Mouse (Mus musculus) liver, embryonic 15.5 days (tissue): Measurements from ENCODE around the gene Abhd12b. TPM values are rescaled to one million over a fixed set of nuclear protein-coding genes. Genes with fewer than 3 reads are reported as not detected.
"Not testable (repeated sequence)": the region's sequence is repeated elsewhere in the genome, so short reads cannot be mapped to it uniquely, and the experiment has no call there.

Experiments
- ATAC-seq: fragments of 200-750 bp; cut with Nextera tagmentation; 2 replicates; pipeline ENCODE4 v1.8.0; 2017; ENCODE audit warnings: moderate number of reproducible peaks, mild to moderate bottlenecking, moderate library complexity; ENCODE audit not compliant: insufficient read depth
- H3K27ac ChIP-seq: fragments of 300-500 bp; sonication (generic); replicated peaks from 2 replicates; pipeline ENCODE4 v1.5.1; 2015; ENCODE audit warnings: mild to moderate bottlenecking, inconsistent platforms
- H3K27me3 ChIP-seq: fragments of 300-500 bp; sonication (generic); 2 replicates; pipeline ENCODE4 v1.6.1; 2015; ENCODE audit warnings: mild to moderate bottlenecking, inconsistent platforms
- H3K36me3 ChIP-seq: fragments of 300-500 bp; sonication (generic); replicated peaks from 2 replicates; pipeline ENCODE4 v1.6.1; 2015; ENCODE audit warnings: moderate library complexity, mild to moderate bottlenecking, inconsistent platforms
- H3K4me1 ChIP-seq: fragments of 300-500 bp; sonication (generic); replicated peaks from 2 replicates; pipeline ENCODE4 v1.6.1; 2015; ENCODE audit warnings: inconsistent platforms
- H3K4me2 ChIP-seq: fragments of 300-500 bp; sonication (generic); 2 replicates; pipeline ENCODE4 v1.6.1; 2015; ENCODE audit warnings: moderate library complexity, mild to moderate bottlenecking, inconsistent platforms
- H3K4me3 ChIP-seq: fragments of 300-500 bp; sonication (generic); replicated peaks from 2 replicates; pipeline ENCODE4 v1.5.1; 2015; ENCODE audit warnings: mild to moderate bottlenecking, inconsistent platforms
- H3K9ac ChIP-seq: fragments of 300-500 bp; sonication (generic); 2 replicates; pipeline ENCODE4 v1.6.1; 2015; ENCODE audit warnings: moderate library complexity, mild to moderate bottlenecking, inconsistent platforms
- H3K9me3 ChIP-seq: fragments of 300-500 bp; sonication (generic); replicated peaks from 2 replicates; pipeline ENCODE4 v1.6.1; 2016; ENCODE audit warnings: inconsistent platforms
- WGBS: fragments of 180-500 bp; shearing (Covaris S2); methylation state at CpG from one replicate; pipeline ENCODE4 v1.1.7; 2015; ENCODE audit warnings: mixed read lengths; ENCODE audit not compliant: insufficient replicate concordance; 5-methylcytosine and 5-hydroxymethylcytosine counted together
- polyA plus RNA-seq: library from polyadenylated mRNA; unstranded; fragments of >200 nt; fragmentation: Nextera tagmentation; extraction: Ambion mirVana; gene quantifications from 2 replicates; pipeline ENCODE4 v1.2.1, GENCODE M21; 2015

Abhd12b gene
- polyA plus RNA-seq, 1 experiment from 2014 or later, result not detected

- WGBS, result 66% methylated on average over 5 of the region's 5 CpGs
- Histone ChIP-seq H3K9ac (no peak overlapping the region), H3K4me2 (no peak overlapping the region), H3K4me3 (no peak overlapping the region), H3K27me3 (no peaks in the 10 kb centered on the region), H3K9me3 (no peaks in the 10 kb centered on the region), H3K27ac (no peak overlapping the region), H3K36me3 (no peaks in the 10 kb centered on the region), H3K4me1 (no peaks in the 10 kb centered on the region)
- ATAC-seq, result no peak
Observed at GRCm38 (mm10) chr12:70161057-70161456, 7.1 kb downstream of the Abhd12b start.

- no peak for ATAC-seq
- no peaks in the 10 kb centered on the region for H3K36me3 ChIP-seq
- no peak overlapping the region for H3K9ac ChIP-seq
- no peak overlapping the region for H3K27ac ChIP-seq
- no peak overlapping the region for H3K4me3 ChIP-seq
- WGBS, result 52% methylated on average over 3 of the region's 3 CpGs
- no peaks in the 10 kb centered on the region for H3K4me1 ChIP-seq
- H3K9me3 ChIP-seq, result no peaks in the 10 kb centered on the region
- H3K27me3 ChIP-seq, result no peaks in the 10 kb centered on the region
- no peak overlapping the region for H3K4me2 ChIP-seq
Observed at GRCm38 (mm10) chr12:70164741-70165140, 10.8 kb downstream of the Abhd12b start.

DNA sequence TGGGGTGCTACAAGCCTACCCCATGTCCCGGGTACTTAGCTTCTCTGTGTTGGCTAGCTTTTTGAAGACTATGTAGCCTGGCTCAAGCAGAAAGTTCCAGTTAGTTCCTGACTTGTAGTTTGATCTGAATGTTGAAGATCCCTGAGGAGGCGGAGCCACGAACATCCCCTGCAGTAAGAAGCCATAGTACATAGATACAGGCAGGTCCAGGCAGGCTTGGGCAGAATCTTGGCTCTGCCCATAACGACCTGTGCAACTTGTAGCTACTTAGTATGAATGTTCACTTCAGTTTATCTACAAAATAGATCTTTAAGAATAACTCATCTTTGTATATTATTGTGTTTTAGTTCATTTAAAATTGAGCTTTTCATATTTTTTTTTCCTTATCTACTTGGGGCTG, 14.0 kb downstream of the Abhd12b start:
- no peak overlapping the region for H3K4me3 ChIP-seq
- no peak overlapping the region for H3K4me2 ChIP-seq
- H3K27me3 ChIP-seq, result no peaks in the 10 kb centered on the region

DNA sequence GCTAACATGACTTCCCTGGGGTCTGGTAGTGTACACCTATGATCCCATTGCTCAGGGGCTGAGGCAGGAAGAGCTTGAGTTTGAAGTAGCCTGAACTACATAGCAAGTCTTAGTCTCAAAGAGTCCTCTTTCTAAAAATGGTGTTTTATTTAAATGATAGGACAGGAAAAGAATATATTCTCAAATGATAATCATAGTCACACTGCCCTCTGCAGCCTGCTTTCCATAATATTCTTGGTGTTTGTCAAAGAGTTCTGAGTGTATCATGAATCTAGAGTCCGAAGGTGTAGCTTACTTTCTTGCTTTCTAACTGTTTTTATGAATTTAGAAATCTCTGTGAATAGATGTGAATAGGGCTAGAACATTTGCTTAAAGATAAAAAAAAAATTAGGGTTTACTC, 16.0 kb downstream of the Abhd12b start:
- no peak for ATAC-seq
- H3K36me3 ChIP-seq, result no peaks in the 10 kb centered on the region
- WGBS, result 42% methylated on average over 1 of the region's 1 CpGs
- H3K4me2 ChIP-seq, result no peak overlapping the region
- no peaks in the 10 kb centered on the region for H3K27me3 ChIP-seq
- no peaks in the 10 kb centered on the region for H3K4me1 ChIP-seq
- H3K4me3 ChIP-seq, result no peak overlapping the region
- no peaks in the 10 kb centered on the region for H3K9me3 ChIP-seq
- no peak overlapping the region for H3K9ac ChIP-seq
- H3K27ac ChIP-seq, result no peak overlapping the region

More for the DNA sequence above, 14.0 kb downstream of the Abhd12b start:
- Histone ChIP-seq H3K4me1 (no peaks in the 10 kb centered on the region), H3K9ac (no peak overlapping the region), H3K9me3 (no peaks in the 10 kb centered on the region), H3K27ac (no peak overlapping the region), H3K36me3 (no peaks in the 10 kb centered on the region)
- WGBS, result 68% methylated on average over 4 of the region's 4 CpGs
- no peak for ATAC-seq

GRCm38 (mm10) chr12:70183507-70183906, 29.6 kb downstream of the Abhd12b start:
- H3K4me2 ChIP-seq, H3K4me1 ChIP-seq, H3K4me3 ChIP-seq, H3K9ac ChIP-seq, H3K36me3 ChIP-seq, H3K27ac ChIP-seq, H3K27me3 ChIP-seq, H3K9me3 ChIP-seq, ATAC-seq: not testable (repeated sequence)
- WGBS, result 75% methylated on average over 8 of the region's 8 CpGs

DNA sequence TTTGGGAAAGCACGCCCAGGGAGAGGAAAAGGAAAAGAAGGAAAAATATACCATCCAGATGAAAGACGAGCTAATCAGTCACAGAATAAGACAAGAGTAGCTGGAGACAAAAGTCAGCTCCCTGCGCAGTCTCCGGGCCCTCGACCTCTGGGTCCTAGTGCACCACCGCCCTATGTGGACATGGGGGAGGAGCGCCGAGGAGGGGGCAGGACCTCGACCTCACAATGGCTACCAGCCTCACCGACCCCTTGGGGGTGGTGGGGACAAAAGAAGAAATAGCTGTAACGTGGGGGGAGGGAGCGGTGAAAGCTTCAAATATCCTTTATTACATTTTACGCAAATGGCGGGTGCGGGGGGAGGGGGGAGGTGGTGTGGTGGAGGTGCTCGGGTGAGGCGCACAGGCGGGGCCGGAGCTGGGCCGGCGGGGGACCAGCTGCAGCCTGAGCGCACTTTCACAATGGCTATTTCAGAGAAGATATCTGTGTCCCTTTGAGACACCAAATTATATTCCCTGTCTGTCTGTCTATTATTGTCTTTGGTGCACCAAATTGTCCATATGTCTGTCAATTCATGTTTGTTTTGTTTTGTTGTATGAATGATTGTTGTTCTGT, 30.3 kb downstream of the Abhd12b start:
- peaks cover 8% of the 10 kb centered on the region; the same call in 1 of the 2 replicates for H3K36me3 ChIP-seq
- H3K27me3 ChIP-seq, result no peaks in the 10 kb centered on the region
- no peaks in the 10 kb centered on the region for H3K4me1 ChIP-seq
- no peak overlapping the region for H3K9ac ChIP-seq
- no peak overlapping the region for H3K4me2 ChIP-seq
- no peak overlapping the region for H3K27ac ChIP-seq
- H3K4me3 ChIP-seq, result no peak overlapping the region
- no peak for ATAC-seq
- WGBS, result 77% methylated on average over 22 of the region's 22 CpGs
- peaks cover 6% of the 10 kb centered on the region; the same call in 1 of the 2 replicates for H3K9me3 ChIP-seq

DNA sequence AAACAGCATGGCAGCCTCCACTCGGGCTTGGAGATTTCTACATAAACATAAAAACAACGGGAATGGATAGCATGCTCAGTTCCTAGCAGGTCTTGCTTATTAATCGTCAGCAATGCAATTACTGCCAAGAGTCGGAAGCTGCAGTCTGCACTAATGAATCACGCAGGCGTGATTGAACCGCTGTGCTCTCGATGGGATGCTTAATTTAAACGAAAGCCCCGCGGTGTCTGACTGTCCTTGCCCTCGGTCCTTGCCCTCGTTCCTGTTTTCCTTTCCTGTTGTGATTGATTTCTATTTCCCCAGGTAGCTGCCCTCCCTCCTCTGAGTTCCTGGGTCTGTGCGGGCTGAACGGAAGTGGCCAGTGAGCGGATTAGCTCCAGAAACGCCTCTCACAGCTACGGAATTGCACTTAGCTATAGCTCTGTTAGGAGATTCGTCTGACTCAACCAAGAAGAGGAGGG, 38.4 kb downstream of the Abhd12b start:
- ATAC-seq, result no peak
- no peaks in the 10 kb centered on the region for H3K4me1 ChIP-seq
- no peak overlapping the region for H3K4me3 ChIP-seq
- H3K4me2 ChIP-seq, result no peak overlapping the region
- no peak overlapping the region for H3K27ac ChIP-seq
- H3K9me3 ChIP-seq, result no peaks in the 10 kb centered on the region
- no peaks in the 10 kb centered on the region for H3K27me3 ChIP-seq
- 42% methylated on average over 19 of the region's 19 CpGs for WGBS
- H3K36me3 ChIP-seq, result peaks cover 53% of the 10 kb centered on the region
- no peak overlapping the region for H3K9ac ChIP-seq

GRCm38 (mm10) chr12:70195426-70195825, 41.5 kb downstream of the Abhd12b start:
- no peak for ATAC-seq
- Histone ChIP-seq H3K9ac (no peak overlapping the region), H3K4me1 (no peaks in the 10 kb centered on the region), H3K4me2 (no peak overlapping the region), H3K4me3 (no peak overlapping the region), H3K9me3 (no peaks in the 10 kb centered on the region), H3K36me3 (peaks cover 63% of the 10 kb centered on the region), H3K27ac (no peak overlapping the region), H3K27me3 (no peaks in the 10 kb centered on the region)
- WGBS, result 85% methylated on average over 6 of the region's 6 CpGs

- WGBS, result 69% methylated on average over 5 of the region's 5 CpGs
- H3K27me3 ChIP-seq, result no peaks in the 10 kb centered on the region
- H3K4me1 ChIP-seq, result no peaks in the 10 kb centered on the region
- no peak overlapping the region for H3K9ac ChIP-seq
- no peak overlapping the region for H3K27ac ChIP-seq
- H3K9me3 ChIP-seq, result no peaks in the 10 kb centered on the region
- peaks cover 60% of the 10 kb centered on the region for H3K36me3 ChIP-seq
- ATAC-seq, result no peak
- no peak overlapping the region for H3K4me3 ChIP-seq
- no peak overlapping the region for H3K4me2 ChIP-seq
Observed at GRCm38 (mm10) chr12:70196341-70196740, 42.4 kb downstream of the Abhd12b start.

DNA sequence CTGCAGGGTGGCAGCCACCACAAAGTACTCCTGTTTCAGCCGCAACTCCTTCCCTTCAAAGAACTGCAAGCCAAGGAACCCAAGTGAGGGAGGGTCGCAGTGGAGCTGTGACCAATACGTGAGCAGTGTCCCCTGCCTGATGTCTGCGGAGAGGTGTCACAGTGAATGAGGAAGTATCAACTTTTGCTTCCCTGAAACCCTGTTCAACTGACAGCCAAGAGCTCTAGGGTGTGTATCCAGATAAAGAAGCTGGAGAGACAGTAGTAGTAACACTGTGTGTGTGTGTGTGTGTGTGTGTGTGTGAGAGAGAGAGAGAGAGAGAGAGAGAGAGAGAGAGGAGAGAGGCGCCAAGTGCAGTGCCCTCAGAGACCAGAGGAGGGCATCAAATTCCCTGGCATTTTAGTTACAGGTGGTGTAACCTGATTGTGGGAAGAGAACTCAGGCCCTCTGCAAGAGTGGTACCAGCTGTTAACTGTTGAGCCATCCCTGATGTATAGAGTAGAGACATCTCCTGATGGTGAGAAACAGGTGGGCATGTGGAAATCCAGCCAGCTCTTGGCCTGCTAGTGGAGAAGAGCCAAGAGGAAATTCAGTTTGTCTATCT, 48.1 kb downstream of the Abhd12b start:
- Histone ChIP-seq H3K27ac (no peak overlapping the region), H3K4me1 (no peaks in the 10 kb centered on the region), H3K27me3 (no peaks in the 10 kb centered on the region), H3K4me3 (no peak overlapping the region), H3K36me3 (peaks cover 58% of the 10 kb centered on the region), H3K9ac (no peak overlapping the region), H3K9me3 (no peaks in the 10 kb centered on the region), H3K4me2 (no peak overlapping the region)
- WGBS, result 39% methylated on average over 5 of the region's 5 CpGs
- ATAC-seq, result no peak; the same call in 1 of the 2 replicates

DNA sequence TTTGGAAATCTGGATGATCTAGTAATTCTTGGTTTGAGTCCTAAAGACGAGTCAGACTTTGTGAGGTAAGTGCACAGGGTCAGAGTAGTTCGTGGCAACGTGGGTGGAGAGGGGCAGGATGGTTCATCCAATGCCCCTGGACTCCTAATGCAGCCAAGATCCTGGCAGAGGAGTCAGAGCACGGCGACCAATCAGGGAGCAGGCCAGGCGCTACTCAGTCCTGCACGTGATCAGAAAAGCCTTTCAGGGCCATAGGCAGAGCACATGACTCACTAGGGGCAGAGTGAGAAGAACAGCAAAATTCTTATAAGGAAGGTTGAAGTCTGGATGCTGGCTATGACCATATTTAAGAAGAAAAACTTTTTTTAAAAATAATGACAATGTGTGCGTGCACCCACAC, 50.5 kb downstream of the Abhd12b start:
- H3K36me3 ChIP-seq, result peaks cover 68% of the 10 kb centered on the region
- H3K9ac ChIP-seq, result no peak overlapping the region
- no peaks in the 10 kb centered on the region for H3K4me1 ChIP-seq
- ATAC-seq, result no peak
- no peaks in the 10 kb centered on the region for H3K27me3 ChIP-seq
- 66% methylated on average over 8 of the region's 8 CpGs for WGBS
- H3K9me3 ChIP-seq, result no peaks in the 10 kb centered on the region
- H3K4me2 ChIP-seq, result no peak overlapping the region
- H3K27ac ChIP-seq, result no peak overlapping the region
- no peak overlapping the region for H3K4me3 ChIP-seq

GRCm38 (mm10) chr12:70208214-70208613, 54.3 kb downstream of the Abhd12b start:
- WGBS, result 62% methylated on average over 5 of the region's 5 CpGs

More at GRCm38 (mm10) chr12:70208214-70208613, 54.3 kb downstream of the Abhd12b start:
- 0 out of 2 replicates have a peak, but pooled peaks cover 2% of the 10 kb centered on the region for H3K4me1 ChIP-seq
- no peak overlapping the region for H3K9ac ChIP-seq
- ATAC-seq, result no peak
- H3K27ac ChIP-seq, result no peak overlapping the region
- peaks cover 51% of the 10 kb centered on the region for H3K36me3 ChIP-seq
- H3K9me3 ChIP-seq, result no peaks in the 10 kb centered on the region
- H3K27me3 ChIP-seq, result no peaks in the 10 kb centered on the region
- H3K4me2 ChIP-seq, result no peak overlapping the region
- H3K4me3 ChIP-seq, result no peak overlapping the region
